Mouse (Mus musculus) megakaryocyte, embryonic 14.5 days (primary cell): ENCODE measurements around the gene Zg16. TPM values are rescaled to one million over a fixed set of nuclear protein-coding genes. Genes with fewer than 3 reads are reported as not detected.

ENCODE experiments used
- H3K27me3 ChIP-seq: replicated peaks from 2 replicates; pipeline ENCODE3; 2012; ENCODE audit warnings: inconsistent platforms
- H3K36me3 ChIP-seq: replicated peaks from 2 replicates; pipeline ENCODE3; 2012; ENCODE audit warnings: low read length, inconsistent platforms, mixed read lengths
- H3K4me1 ChIP-seq: 2 replicates; pipeline ENCODE4 v1.6.1; 2012; ENCODE audit warnings: inconsistent platforms
- H3K4me3 ChIP-seq: replicated peaks from 2 replicates; pipeline ENCODE3; 2012; ENCODE audit warnings: moderate library complexity, mild to moderate bottlenecking, inconsistent platforms
- H3K9me3 ChIP-seq: 2 replicates; pipeline ENCODE4 v1.6.1; 2012; ENCODE audit warnings: inconsistent platforms
- FLI1 ChIP-seq: IDR thresholded peaks from 2 replicates; pipeline ENCODE4 v1.6.1; 2012; ENCODE audit warnings: low read length, inconsistent platforms, mixed read lengths
- GATA1 ChIP-seq: IDR thresholded peaks from 3 replicates; pipeline ENCODE4 v1.6.1; 2012; ENCODE audit warnings: mixed read lengths, low read length, inconsistent platforms, borderline replicate concordance
- polyA plus RNA-seq: library from polyadenylated mRNA; stranded (reverse); fragments of >175 nt; gene quantifications from 2 replicates; pipeline ENCODE4 v1.2.3, GENCODE M21; 2012; ENCODE audit warnings: low replicate concordance; ENCODE audit not compliant: insufficient read depth

Zg16 gene
- polyA plus RNA-seq, 1 experiment, result not detected

DNA sequence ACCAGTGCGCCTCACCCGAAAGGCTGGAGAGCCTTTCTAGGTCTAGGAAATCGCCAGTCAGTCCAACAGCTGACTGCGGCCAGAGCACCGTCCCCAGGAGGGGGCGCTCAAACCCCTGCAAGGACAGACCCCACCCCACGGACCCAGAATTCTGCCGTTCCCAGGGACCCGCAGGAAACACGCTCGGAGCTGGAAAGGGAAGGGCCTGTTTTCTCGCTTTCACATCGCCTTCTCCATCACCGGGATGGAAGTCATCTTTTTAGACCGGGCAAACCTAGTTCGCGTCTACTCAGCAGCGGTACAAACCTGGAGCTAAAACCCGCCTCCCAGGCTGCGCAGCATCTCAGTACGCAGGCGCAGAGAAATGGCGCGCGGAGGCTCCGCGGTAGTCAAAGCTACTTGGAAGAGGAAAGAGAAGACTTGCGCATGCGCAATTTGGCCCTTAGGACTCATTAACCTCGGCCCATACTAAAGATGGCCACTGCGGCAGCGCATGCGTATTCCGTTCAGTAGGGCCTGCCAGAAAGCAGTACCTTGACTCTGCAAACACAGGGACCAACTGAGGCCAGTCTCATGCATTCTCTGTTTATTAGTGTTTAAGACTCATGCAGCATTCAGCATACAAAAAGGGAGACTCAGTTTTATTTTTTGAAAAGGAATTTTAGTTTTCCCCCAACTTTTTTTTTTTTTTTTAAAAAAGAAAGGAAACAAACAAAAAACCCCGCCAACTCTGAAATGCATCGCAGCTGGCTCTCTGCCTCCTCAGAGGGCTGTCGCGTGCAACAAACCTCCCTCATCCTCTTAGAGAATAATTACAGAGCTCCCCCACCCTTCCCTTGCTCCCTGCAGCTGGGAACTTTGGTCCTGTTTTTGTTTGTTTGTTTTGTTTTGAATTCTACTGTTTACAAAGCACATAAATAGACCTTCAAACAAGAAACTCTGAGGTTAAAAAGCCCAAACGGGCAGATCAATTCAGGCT is 69.9 kb downstream of the Zg16 start, which contains the start of gene Pagr1a:
Pagr1a (minus strand) TSS at position 382 of the 979 bp plus-strand sequence.
- no peak; the same call in 1 of the 2 replicates for TF ChIP-seq FLI1
- TF ChIP-seq GATA1, result no peak
- peak within 1 kb of the TSS; percentile 96 for H3K4me3 ChIP-seq
- peaks cover 79% of the 10 kb centered on the region for H3K4me1 ChIP-seq
- no peaks in the 10 kb centered on the region for H3K27me3 ChIP-seq
- no peaks in the 10 kb centered on the region for H3K9me3 ChIP-seq
- H3K36me3 ChIP-seq, result peaks cover 46% of the 10 kb centered on the region

DNA sequence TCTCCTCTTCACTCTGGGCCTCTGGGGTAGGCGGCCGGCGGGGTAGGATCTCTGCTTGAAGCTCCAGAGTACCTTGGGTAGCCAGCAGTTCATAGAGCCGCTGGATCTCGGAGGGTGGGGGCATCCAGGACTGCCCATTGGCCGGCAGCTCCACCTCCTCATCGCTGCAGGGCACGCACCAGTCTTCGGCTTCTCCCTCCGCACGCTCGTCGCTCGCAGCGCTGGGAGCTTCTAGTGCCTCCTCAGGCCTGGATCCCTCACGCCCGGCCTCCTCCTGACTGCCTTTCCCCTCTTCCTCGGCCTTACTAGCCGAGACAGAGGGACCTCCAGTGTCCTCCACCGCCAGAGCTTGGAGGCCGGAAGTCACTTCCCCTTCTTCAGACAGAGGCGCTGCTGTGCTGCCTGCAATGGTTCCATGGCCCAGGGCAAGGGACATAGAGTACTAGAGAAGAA is 70.6 kb downstream of the Zg16 start:
- Histone ChIP-seq H3K27me3 (no peaks in the 10 kb centered on the region), H3K36me3 (peaks cover 45% of the 10 kb centered on the region), H3K4me3 (peak overlapping the region; percentile 96), H3K4me1 (peaks cover 79% of the 10 kb centered on the region), H3K9me3 (no peaks in the 10 kb centered on the region)
- TF ChIP-seq FLI1 (peak; percentile 41; the same call in 1 of the 2 replicates), GATA1 (no peak)

DNA sequence TGATC is 70.8 kb downstream of the Zg16 start, which contains the start of gene Pagr1b:
Pagr1b (minus strand) TSS at position 4 of the 5 bp plus-strand sequence.
- no peaks in the 10 kb centered on the region for H3K9me3 ChIP-seq
- peaks cover 45% of the 10 kb centered on the region for H3K36me3 ChIP-seq
- TF ChIP-seq FLI1, result no peak
- no peak for TF ChIP-seq GATA1
- peaks cover 79% of the 10 kb centered on the region for H3K4me1 ChIP-seq
- no peaks in the 10 kb centered on the region for H3K27me3 ChIP-seq
- H3K4me3 ChIP-seq, result peak within 1 kb of the TSS; percentile 96

DNA sequence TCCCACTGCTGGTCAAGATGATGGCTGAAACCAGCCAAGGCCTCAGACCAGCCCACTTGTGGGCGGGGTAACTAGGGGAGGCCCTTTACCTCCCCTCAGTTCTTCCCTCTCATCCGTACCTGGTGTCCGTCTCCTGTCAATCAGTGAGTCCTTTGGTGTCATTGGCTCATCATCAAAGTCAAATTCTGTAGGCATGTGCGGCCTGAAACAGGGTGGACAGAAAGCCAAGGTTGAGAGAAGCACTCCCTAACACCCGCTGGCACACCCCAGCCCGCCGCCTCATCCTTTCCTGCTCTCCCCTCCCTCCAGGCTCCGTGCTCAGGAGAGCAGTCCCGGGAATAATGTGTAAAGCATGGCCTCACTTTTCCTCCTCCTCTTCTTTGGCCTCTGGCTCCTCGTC is 71.0 kb downstream of the Zg16 start:
- no peaks in the 10 kb centered on the region for H3K27me3 ChIP-seq
- TF ChIP-seq FLI1 (no peak), GATA1 (no peak)
- peaks cover 46% of the 10 kb centered on the region for H3K36me3 ChIP-seq
- peaks cover 79% of the 10 kb centered on the region for H3K4me1 ChIP-seq
- H3K4me3 ChIP-seq, result peak overlapping the region; percentile 96
- H3K9me3 ChIP-seq, result no peaks in the 10 kb centered on the region

DNA sequence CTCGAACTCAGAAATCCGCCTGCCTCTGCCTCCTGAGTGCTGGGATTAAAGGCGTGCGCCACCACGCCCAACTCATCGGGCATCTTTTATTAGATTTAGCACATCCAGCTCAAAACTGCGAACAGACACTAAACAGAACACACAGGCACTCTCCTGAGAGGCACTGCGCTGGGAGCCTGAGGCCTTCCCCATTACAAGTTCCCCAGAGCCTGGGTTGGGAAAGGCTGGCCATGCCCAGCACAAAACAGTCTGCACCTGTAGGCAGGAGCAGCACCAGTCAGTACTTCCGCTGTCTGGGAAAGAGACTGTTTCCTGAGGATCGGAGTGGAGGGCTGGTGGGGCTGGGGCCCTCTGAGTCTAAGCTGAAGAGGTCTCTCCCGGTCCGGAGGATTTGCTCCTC is 72.1 kb downstream of the Zg16 start:
- Histone ChIP-seq H3K36me3 (peaks cover 50% of the 10 kb centered on the region), H3K27me3 (no peaks in the 10 kb centered on the region), H3K4me3 (peak overlapping the region; percentile 96), H3K4me1 (peaks cover 79% of the 10 kb centered on the region), H3K9me3 (no peaks in the 10 kb centered on the region)
- no peak for TF ChIP-seq GATA1
- TF ChIP-seq FLI1, result no peak

DNA sequence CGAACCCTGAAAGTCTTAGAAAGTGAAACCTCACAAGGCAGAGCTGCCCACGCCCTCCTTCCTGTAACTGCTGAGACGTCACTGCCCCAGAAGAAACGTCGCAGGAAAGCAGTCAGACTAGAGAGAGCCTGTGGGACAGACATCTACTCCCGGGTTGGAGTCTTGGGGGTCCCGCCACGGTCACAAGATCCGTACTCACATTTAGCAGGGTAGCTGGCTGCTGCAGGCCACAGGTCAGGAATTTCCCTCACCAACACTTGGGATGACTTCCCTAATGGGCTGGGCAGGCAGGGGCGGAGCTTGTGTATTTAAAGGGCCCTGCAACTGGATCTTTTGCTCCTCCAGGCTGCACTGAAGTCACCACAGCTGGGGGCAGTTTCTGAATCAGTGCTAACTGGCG is 72.8 kb downstream of the Zg16 start, which contains the start of gene Mvp:
Mvp (minus strand) TSS at position 302 of the 400 bp plus-strand sequence.
- TF ChIP-seq FLI1 (no peak), GATA1 (no peak)
- Histone ChIP-seq H3K4me3 (peak within 1 kb of the TSS; percentile 96), H3K4me1 (peaks cover 85% of the 10 kb centered on the region), H3K36me3 (peaks cover 53% of the 10 kb centered on the region), H3K9me3 (no peaks in the 10 kb centered on the region), H3K27me3 (no peaks in the 10 kb centered on the region)

DNA sequence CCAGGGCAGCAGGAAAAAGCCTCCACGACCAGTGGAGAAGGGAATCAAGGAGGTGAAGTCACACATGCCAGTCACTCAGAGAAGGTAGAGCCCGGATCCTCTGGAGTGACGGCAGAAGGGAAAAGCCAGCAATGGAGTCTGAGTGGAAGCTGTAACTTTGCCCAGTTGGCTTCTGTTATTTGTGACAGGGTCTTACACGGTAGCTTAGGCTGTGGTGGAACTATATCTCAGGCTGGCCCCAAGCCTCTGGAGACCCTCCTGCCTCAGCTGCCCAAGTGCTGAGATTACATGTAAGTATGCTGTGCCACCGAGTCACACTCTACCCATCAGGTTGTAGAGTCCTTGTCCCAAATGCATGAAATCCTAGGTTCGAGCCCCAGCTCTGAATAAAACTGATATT is 73.7 kb downstream of the Zg16 start:
- peaks cover 54% of the 10 kb centered on the region for H3K36me3 ChIP-seq
- peaks cover 86% of the 10 kb centered on the region for H3K4me1 ChIP-seq
- no peaks in the 10 kb centered on the region for H3K9me3 ChIP-seq
- no peaks in the 10 kb centered on the region for H3K27me3 ChIP-seq
- TF ChIP-seq FLI1 (no peak), GATA1 (no peak)
- peak overlapping the region; percentile 96 for H3K4me3 ChIP-seq

DNA sequence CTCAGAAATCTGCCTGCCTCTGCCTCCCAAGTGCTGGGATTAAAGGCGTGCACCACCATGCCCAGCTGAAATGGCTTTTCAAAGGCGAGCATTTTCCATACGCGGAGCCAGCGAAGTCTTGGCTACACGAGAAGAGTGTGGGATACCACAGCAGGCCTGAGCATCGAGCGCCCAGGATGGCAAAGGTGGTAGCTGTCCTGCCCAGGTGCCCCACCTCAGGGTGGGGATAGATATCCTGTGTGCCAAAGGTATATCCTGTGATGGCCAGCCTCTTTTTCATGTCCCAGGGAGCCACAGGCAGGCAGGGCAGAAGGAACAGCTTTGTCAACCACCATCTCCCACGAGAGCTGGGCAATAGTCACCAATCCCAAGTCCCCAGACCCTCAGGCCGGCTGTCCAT is 74.3 kb downstream of the Zg16 start:
- Histone ChIP-seq H3K36me3 (peaks cover 54% of the 10 kb centered on the region), H3K4me1 (peaks cover 86% of the 10 kb centered on the region), H3K27me3 (no peaks in the 10 kb centered on the region), H3K9me3 (no peaks in the 10 kb centered on the region), H3K4me3 (peak overlapping the region; percentile 96)
- TF ChIP-seq FLI1 (no peak), GATA1 (no peak)

DNA sequence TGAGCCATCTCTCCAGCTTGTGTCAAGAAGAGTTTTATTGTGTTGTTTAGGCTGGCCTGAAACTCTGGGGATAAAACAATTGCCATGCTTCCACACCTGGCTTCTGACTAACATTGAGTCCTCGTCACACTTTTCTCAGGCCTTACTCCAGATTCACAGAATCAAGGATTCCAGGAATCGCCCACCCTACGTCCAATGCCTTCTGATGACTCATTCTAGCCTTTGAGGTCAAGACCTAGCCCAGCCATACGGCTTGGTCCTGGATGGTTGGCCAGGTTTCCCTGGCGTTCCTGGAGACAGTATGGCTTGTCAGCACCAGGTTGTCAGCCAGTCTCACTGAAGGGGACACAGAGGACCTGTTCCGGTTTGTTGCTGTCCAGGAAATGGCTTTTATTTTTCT is 74.8 kb downstream of the Zg16 start:
- Histone ChIP-seq H3K9me3 (no peaks in the 10 kb centered on the region), H3K27me3 (no peaks in the 10 kb centered on the region), H3K4me1 (peaks cover 86% of the 10 kb centered on the region), H3K4me3 (no peak overlapping the region), H3K36me3 (peaks cover 57% of the 10 kb centered on the region)
- TF ChIP-seq FLI1, result no peak

DNA sequence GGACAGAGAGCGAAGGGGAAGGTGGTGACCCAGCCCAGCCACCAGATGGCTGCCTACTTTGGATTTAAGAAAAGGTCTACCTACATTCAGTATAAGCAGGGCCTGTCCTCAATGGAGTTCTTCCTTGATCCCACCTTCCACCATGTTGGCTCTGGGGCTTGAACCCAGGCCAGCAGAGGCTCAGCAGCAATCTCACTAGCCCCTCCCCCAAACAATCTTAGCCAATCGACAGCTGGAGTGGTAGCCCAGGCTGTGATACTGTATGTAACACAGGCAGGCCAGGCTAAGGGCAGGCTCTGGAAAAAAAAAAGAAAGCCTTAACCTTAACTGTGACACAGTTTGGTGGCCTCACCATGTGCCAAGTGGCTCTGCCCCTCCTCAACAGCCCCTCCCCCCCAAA is 75.4 kb downstream of the Zg16 start:
- Histone ChIP-seq H3K36me3 (peaks cover 59% of the 10 kb centered on the region), H3K4me1 (peaks cover 91% of the 10 kb centered on the region), H3K9me3 (no peaks in the 10 kb centered on the region), H3K4me3 (peak overlapping the region; percentile 56), H3K27me3 (no peaks in the 10 kb centered on the region)
- TF ChIP-seq GATA1, result no peak
- no peak for TF ChIP-seq FLI1
